Mouse (Mus musculus): Measurements from ENCODE around the gene Zfp616.

GRCm38 (mm10) chr11:74113412-74113811 lies 43.7 kb downstream of the Zfp616 start, which contains the start of gene Olfr401:
- TF ChIP-seq USF1 (IDR thresholded peaks at IDR 0.05; ENCODE audit: low read depth), result no peak
- TF ChIP-seq CTCF (IDR thresholded peaks at IDR 0.05; ENCODE audit: control insufficient read depth, insufficient read depth, insufficient read length), result no peak
- no peak for TF ChIP-seq MAX (IDR thresholded peaks at IDR 0.05)
- TF ChIP-seq MYOG (IDR thresholded peaks at IDR 0.05; ENCODE audit: control insufficient read depth, extremely low read depth, insufficient read length), result no peak
- TF ChIP-seq FOSL1 (IDR thresholded peaks at IDR 0.05; ENCODE audit: insufficient read depth, low read length, poor library complexity, severe bottlenecking), result no peak
- no peak for TF ChIP-seq MYOD1 (IDR thresholded peaks at IDR 0.05; ENCODE audit: control insufficient read depth, insufficient read length, low read depth)
